Mouse (Mus musculus) layer of hippocampus, postnatal 10 days (tissue): ENCODE results near the gene Rhox1. TPM values are rescaled to one million over a fixed set of nuclear protein-coding genes. Genes with fewer than 3 reads are reported as not detected.
"Not testable (repeated sequence)": the region's sequence is repeated elsewhere in the genome, so short reads cannot be mapped to it uniquely, and the experiment has no call there.

ENCODE experiments used
- DNase-seq, 2 experiments: peaks; one replicate each; pipeline ENCODE4 v3.0.0; 2021; ENCODE audit warnings: low spot score in 2 of 2
- long read RNA-seq: library from polyadenylated mRNA; stranded (forward); transcript quantifications from one replicate; pipeline ENCODE4 v2.0.0, GENCODE M21; 2023
- total RNA-seq, 2 experiments: library from RNA; stranded (reverse); gene quantifications; 2 replicates each; pipeline ENCODE4 v1.2.3; 2021

The Rhox1 gene
- total RNA-seq: not detected
- long read RNA-seq: 0 reads

- not testable (repeated sequence) for DNase-seq
Observed at GRCm38 (mm10) chrX:37222158-37222557, at the start of gene Rhox1. Gene Rhox1, minus strand, starts transcription at chrX:37222258.

GRCm38 (mm10) chrX:37265038-37265437, 43.0 kb upstream of the Rhox1 start, which contains the start of gene Rhox4a:
Gene Rhox4a, plus strand, starts transcription at chrX:37265338.
- DNase-seq: not testable (repeated sequence)

GRCm38 (mm10) chrX:37249619-37250018, 27.6 kb upstream of the Rhox1 start, which contains the start of gene Rhox3a:
Gene Rhox3a, plus strand, starts transcription at chrX:37249919.
- DNase-seq: not testable (repeated sequence)

- not testable (repeated sequence) for DNase-seq
Observed at GRCm38 (mm10) chrX:37244676-37245075, 22.6 kb upstream of the Rhox1 start, which contains the start of gene Rhox2a. Gene Rhox2a, plus strand, starts transcription at chrX:37244976.

GRCm38 (mm10) chrX:37210941-37211340, 11.1 kb downstream of the Rhox1 start, which contains the start of gene Gm9:
Gene Gm9, minus strand, starts transcription at chrX:37211041.
- no peak for DNase-seq

- no peak for DNase-seq
Observed at GRCm38 (mm10) chrX:37198676-37199075, 23.4 kb downstream of the Rhox1 start.

- DNase-seq: peak; percentile 16 to 27
Observed at GRCm38 (mm10) chrX:37191744-37192379, 30.2 kb downstream of the Rhox1 start.

- DNase-seq: peak; percentile 68 to 78
Observed at GRCm38 (mm10) chrX:37191105-37191743, 30.8 kb downstream of the Rhox1 start, which contains the start of the genes Ndufa1 and Rnf113a1. Gene Ndufa1, minus strand, starts transcription at chrX:37191163. Gene Rnf113a1, plus strand, starts transcription at chrX:37191245.

GRCm38 (mm10) chrX:37190755-37191104, 31.3 kb downstream of the Rhox1 start:
- no peak for DNase-seq

GRCm38 (mm10) chrX:37184401-37184800, 37.7 kb downstream of the Rhox1 start:
- DNase-seq: not testable (repeated sequence)

GRCm38 (mm10) chrX:37168742-37169141, 53.3 kb downstream of the Rhox1 start, which contains the start of gene Akap14:
Gene Akap14, minus strand, starts transcription at chrX:37168842.
- no peak for DNase-seq

- DNase-seq: peak; percentile 8 to 17
Observed at GRCm38 (mm10) chrX:37167085-37167484, 55.0 kb downstream of the Rhox1 start.

Other genes with a start within 250 kb of the Rhox1 start
- 10 to 100 TPM; 62.0 to 64.6 TPM for gene Sept6, start 230.5 kb downstream of the Rhox1 start, total RNA-seq
- gene Sowahd, start 173.4 kb downstream of the Rhox1 start, total RNA-seq: not detected
- gene Rpl39, start 136.9 kb downstream of the Rhox1 start, total RNA-seq: 100 to 1,000 TPM; 418 to 424 TPM
- 10 to 100 TPM; 20.7 to 21.6 TPM for gene Upf3b, start 111.9 kb downstream of the Rhox1 start, total RNA-seq
- gene Nkap, start 95.5 kb downstream of the Rhox1 start, total RNA-seq: 10 to 100 TPM; 18.1 to 22.9 TPM
- under 1 TPM in 1 of 2 experiments, not detected in 1; 0.25 TPM for gene Akap14, start 53.4 kb downstream of the Rhox1 start, total RNA-seq
- 100 to 1,000 TPM; 233 to 247 TPM for gene Ndufa1, start 31.1 kb downstream of the Rhox1 start, total RNA-seq
- 1 to 10 TPM; 6.9 to 8.4 TPM for gene Rnf113a1, start 31.0 kb downstream of the Rhox1 start, total RNA-seq
- not detected for gene Gm9, start 11.2 kb downstream of the Rhox1 start, total RNA-seq
- not detected for gene Rhox2a, start 22.7 kb upstream of the Rhox1 start, total RNA-seq
- gene Rhox3a, start 27.7 kb upstream of the Rhox1 start, total RNA-seq: not detected
- not detected for gene Rhox4a, start 43.1 kb upstream of the Rhox1 start, total RNA-seq
- gene Rhox3a2, start 157.8 kb upstream of the Rhox1 start, total RNA-seq: not detected
- gene Rhox4a2, start 168.6 kb upstream of the Rhox1 start, total RNA-seq: not detected
- gene Rhox2b, start 189.8 kb upstream of the Rhox1 start, total RNA-seq: not detected
- not detected for gene Rhox4b, start 210.2 kb upstream of the Rhox1 start, total RNA-seq
- gene Rhox2c, start 231.4 kb upstream of the Rhox1 start, total RNA-seq: not detected
- gene Rhox3c, start 236.3 kb upstream of the Rhox1 start, total RNA-seq: not detected